Mouse (Mus musculus) urinary bladder, postnatal 4 days (tissue): Measurements from ENCODE around the gene Gm21083.
"Not testable (repeated sequence)": the region's sequence is repeated elsewhere in the genome, so short reads cannot be mapped to it uniquely, and the experiment has no call there.

ENCODE experiments used
- DNase-seq, 2 experiments: peaks; one replicate each; pipeline ENCODE4 v3.0.0; 2021 to 2022; ENCODE audit warnings: low spot score in 2 of 2

Gene Gm21083

GRCm38 (mm10) chr5:15577033-15577432 lies at the start of gene Gm21083:
Gene Gm21083, plus strand, starts transcription at chr5:15577333.
- not testable (repeated sequence) for DNase-seq

DNA sequence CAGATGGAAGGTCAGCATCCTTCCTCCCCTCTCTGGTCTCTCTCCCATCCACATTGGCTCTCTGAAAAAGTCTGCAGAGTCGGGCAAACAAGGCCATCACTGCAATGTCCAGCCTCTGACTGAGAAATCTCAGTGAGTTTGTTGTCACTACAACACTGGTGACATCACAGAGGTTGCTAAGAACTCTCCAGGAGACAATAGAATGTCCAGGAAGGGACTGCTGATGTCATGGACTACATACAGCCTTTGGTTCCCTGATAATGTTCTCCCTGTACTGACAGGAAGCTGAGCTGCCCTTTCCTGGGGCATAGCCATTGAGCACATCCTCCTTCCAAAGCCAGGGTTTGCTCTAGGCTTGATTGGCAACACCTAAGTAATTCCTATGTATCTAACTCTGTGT lies 48.0 kb upstream of the Gm21083 start, which contains the start of gene Gm21190:
Gene Gm21190 (minus strand): TSS at position 101 of the 400 bp plus-strand sequence.
- DNase-seq, result not testable (repeated sequence)

GRCm38 (mm10) chr5:15548642-15549041 lies 28.5 kb upstream of the Gm21083 start:
- DNase-seq, result not testable (repeated sequence)

DNA sequence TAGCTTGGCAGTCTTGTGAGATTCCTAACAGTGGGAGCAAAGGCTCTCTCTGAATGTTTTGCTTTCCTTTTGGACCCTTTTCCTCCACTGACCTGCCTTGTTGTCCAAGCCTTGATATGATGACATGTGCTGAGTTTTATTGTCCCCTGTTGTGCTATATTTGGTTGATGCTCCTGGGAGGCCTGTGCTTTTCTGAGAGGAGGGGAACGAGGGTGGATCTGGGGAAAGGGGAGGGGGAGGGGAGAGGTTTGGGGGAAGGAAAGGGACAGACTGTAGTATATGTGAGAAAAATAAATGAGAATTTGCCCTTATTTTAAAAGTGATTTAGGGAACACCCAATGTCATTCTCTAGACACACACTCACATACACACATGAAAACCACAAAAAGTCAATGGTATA lies 28.0 kb upstream of the Gm21083 start:
- not testable (repeated sequence) for DNase-seq

GRCm38 (mm10) chr5:15549606-15550005 lies 27.5 kb upstream of the Gm21083 start:
- not testable (repeated sequence) for DNase-seq

GRCm38 (mm10) chr5:15558654-15559053 lies 18.5 kb upstream of the Gm21083 start:
- DNase-seq, result not testable (repeated sequence)

DNA sequence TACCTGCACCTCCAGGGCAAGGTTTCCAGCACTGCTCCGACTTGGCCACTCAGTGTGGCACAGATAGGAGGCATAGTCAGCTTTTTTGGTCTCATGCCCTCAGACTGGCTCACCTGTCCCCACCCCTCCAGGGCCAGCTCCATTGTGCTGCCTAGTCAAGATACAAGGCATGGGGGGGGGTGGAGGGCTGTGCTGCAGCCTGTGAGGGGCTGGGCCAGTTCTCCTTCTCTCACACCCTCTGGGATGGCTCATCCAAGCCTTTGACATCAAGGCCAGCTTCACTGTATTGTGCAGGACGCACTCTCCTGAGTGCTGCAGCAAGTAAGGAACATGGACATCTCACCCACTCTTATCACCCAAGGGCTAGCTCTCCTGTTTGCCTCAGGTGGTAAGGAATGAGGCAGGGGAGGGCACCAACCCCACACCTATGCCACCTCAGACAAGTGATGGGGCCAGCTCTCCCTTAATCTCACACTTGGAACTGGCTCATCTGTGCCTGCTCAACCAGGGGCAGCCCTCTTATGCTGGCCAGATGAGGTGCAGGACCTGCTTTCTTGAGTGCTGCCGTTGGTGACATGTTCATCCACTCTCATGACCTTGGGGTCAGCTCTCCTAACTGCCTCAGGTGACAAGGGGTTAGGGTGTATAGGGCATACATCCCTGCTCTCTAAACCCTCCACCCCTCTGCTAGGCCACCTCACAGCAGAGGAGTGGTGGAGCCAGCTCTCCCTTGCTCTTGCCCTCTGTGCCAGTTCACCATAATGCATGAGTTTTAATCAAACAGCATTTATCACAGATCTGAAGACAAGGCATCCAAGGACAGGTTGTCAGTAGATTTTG lies 15.5 kb upstream of the Gm21083 start:
- DNase-seq, result not testable (repeated sequence)

DNA sequence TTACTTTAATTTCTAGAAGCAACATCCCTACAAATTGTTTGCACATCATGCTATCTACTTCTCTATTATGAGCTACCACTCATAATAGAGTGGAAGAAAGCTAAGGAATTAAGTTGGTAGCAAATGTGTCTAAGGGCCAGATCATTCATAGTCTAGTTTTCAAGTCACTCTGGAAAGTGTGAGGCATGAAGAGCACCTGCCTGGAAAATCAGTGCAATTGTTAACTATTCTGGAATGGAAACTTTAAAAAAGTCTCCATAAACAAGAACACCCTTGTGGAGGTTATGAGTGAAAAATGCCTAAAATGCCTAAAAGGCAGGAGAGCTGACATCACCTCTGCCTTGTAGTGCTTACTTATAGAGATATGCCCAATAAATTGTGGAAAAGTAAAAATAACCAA lies 3.4 kb upstream of the Gm21083 start:
- not testable (repeated sequence) for DNase-seq

DNA sequence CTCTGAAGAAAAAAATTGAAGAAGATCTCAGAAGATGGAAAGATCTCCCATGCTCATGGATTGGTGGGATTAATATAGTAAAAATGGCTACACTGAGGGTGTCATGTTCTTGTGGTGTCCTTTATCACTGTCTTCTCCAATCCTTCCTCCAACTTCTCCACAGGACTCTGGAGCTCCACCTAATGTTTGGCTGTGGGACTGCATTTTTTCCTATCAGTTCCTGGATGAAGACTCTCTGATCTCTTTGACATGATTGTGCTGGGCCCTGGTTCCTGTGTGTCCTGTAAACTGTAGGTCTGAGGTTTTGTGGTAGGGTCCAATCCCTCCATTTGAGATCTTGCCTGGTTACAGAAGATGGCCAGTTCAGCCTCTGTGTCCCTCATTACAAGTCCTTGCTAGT lies 9.2 kb downstream of the Gm21083 start:
- not testable (repeated sequence) for DNase-seq

DNA sequence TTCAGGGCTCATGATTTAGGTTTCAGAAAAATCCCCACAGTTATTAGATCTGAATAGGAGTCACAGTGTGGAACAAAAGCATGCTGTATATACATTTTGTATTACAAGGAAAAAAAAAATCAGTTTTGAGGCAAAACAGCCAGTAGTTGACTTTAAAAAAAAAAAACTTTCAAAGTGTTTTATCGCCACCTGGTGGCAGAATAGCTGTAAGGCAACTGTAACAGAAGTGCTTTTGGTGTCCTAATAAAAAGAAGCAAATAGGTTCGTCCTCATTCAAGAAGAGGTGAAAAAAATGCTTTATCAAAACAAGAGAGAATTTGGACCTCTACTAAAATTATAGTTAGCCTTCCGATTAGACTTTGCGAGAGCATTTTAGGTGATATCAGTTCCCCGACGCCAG lies 11.2 kb downstream of the Gm21083 start:
- not testable (repeated sequence) for DNase-seq

DNA sequence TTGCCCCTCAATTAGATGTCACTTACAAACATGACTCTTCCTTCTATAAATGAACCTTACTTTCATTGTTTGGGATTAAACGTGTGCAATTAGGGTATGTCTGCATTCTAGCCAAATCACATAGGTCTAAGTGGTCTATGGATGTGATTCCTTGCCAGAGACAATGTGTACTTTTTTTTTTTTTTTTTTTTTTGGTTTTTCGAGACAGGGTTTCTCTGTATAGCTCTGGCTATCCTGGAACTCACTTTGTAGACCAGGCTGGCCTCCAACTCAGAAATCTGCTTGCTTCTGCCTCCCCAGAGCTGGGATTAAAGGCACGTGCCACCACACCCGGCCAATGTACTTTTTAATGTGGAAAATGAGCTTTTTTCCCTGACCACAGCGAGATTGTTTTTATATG lies 13.5 kb downstream of the Gm21083 start:
- DNase-seq, result not testable (repeated sequence)

GRCm38 (mm10) chr5:15591577-15591976 lies 14.4 kb downstream of the Gm21083 start:
- not testable (repeated sequence) for DNase-seq

DNA sequence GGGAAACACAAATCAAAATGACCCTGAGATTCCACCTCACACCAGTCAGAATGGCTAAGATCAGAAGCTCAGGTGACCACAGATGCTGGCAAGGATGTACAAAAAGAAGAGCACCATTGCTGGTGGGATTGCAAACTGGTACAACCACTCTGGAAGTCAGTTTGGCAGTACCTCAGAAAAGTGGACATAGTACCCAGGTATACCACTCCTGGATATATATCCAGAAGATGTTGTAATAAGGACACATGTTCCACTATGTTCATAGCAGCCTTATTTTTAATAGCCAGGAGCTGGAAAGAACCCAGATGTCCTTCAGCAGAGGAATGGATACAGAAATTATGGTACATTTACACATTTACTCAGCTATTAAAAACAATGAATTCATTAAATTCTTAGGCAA lies 21.7 kb downstream of the Gm21083 start:
- DNase-seq, result not testable (repeated sequence)

- not testable (repeated sequence) for DNase-seq
Measured at GRCm38 (mm10) chr5:15600342-15600741, 23.2 kb downstream of the Gm21083 start.

DNA sequence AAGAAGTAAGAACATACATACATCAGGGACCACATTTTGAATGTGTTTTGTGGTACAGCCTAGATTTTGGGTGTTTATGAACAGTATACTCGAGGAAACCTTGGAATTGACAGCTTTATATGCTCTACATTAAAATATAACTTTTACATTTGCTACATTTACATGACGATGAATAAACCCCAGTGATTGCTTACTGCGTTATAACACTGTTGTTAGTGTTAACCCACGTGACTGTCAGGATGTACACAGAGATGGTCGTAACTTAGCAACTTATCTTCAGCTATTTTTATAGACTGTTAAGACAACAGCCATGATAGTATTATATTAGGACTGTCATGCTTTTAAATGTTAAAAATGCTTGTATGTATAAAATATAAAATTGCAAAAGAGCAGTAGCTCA lies 24.3 kb downstream of the Gm21083 start:
- not testable (repeated sequence) for DNase-seq

DNA sequence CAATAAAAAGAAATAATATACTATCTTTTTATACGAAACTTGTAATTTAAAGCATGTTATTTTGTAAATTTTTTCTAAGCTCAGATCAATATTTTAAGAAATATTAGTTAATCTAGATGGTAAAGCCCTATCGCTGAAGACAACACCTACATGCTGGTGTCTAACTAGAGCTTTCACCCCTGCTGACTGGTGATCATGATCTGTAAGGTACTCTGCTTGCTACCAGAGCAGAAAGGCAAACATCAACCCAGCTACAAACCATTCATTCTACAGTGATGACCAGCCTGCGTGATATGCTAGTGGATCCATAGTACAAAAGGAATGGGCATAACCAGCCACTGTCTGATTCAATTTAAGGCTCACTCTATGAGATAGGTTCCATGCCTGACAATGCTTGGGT lies 24.8 kb downstream of the Gm21083 start:
- DNase-seq, result not testable (repeated sequence)

GRCm38 (mm10) chr5:15602424-15602947 lies 25.4 kb downstream of the Gm21083 start:
- DNase-seq, result not testable (repeated sequence)

DNA sequence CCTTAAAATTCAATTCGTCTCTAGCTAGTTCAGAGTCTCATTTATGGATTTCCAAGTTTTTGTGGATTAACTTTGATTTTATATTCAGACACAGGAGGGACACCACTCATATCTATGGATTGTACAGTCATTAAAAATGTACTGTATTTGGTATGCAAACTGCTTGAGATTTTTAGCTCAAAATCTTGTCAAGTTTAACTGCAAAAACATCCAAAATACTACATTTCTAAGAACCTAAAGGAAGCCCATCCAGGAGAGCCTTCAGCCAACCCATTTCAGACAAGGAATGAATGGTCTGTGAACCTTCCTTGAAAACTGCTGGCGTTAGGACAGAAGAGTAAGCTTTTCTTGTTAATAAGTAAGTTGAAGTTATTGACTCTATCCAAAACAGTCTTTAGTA lies 25.9 kb downstream of the Gm21083 start:
- DNase-seq, result not testable (repeated sequence)

DNA sequence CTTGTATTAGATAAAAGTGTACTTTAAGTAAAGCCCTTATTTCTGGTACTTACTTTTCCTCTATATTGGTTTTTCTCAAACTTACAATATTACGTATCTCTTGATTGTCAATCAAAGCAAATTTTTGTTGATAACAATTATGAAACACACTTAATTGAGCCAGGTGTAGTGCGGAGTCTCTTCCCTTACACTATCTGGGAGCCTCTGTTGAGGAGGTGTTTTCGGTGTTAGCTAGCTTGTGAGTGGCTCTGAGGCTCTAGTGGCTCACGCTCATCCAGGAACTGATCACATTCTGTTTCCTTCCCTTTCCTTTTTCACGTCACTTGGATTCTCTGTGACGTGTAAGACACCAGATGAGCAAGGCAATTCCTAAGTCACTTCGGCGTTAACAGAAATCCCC lies 26.5 kb downstream of the Gm21083 start:
- not testable (repeated sequence) for DNase-seq

- peak; percentile 26 to 72 for DNase-seq
Measured at GRCm38 (mm10) chr5:15606677-15607076, 29.5 kb downstream of the Gm21083 start.

- DNase-seq, result not testable (repeated sequence)
Measured at GRCm38 (mm10) chr5:15610695-15611094, 33.6 kb downstream of the Gm21083 start.

GRCm38 (mm10) chr5:15616195-15616594 lies 39.1 kb downstream of the Gm21083 start:
- peak in 1 of 2 experiments; percentile 57 for DNase-seq

DNA sequence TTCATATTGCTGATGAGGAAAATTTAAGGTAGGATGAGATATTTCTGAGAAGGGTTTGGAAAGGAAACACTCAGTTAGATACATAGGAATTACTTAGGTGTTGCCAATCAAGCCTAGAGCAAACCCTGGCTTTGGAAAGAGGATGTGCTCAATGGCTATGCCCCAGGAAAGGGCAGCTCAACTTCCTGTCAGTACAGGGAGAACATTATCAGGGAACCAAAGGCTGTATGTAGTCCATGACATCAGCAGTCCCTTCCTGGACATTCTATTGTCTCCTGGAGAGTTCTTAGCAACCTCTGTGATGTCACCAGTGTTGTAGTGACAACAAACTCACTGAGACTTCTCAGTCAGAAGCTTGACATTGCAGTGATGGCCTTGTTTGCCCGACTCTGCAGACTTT lies 41.6 kb downstream of the Gm21083 start, which contains the start of gene Speer4d:
Gene Speer4d (plus strand): TSS at position 301 of the 400 bp plus-strand sequence.
- DNase-seq, result not testable (repeated sequence)
